Mouse (Mus musculus) T-helper 1 cell (primary cell): ENCODE measurements around the gene Gm20683.

Experiments used
- in situ Hi-C: fragments of 300-600 bp; cut with MboI, MseI; formaldehyde crosslinking; loops from one replicate; pipeline ENCODE4 v1.15.1; 2025; ENCODE audit warnings: high pct_unique_total_duplicates

Gene Gm20683

GRCm38 (mm10) chr17:25842509-25842908 lies 946 bp upstream of the Gm20683 start:
- in situ Hi-C loops, result no loop called here

- in situ Hi-C loops, result no loop called here
These were observed 1.0 kb downstream of the Gm20683 start for GRCm38 (mm10) chr17:25840519-25840918.

GRCm38 (mm10) chr17:25839455-25840235 lies 1.9 kb downstream of the Gm20683 start:
- in situ Hi-C loops, result loop anchor here (10.0 kb wide), 1 partner anchor 825 kb away; the partner anchor contains the start of genes Cramp1l and Ift140

- in situ Hi-C loops, result loop anchor here (10.0 kb wide), 1 partner anchor 824 kb away; the partner anchor contains the start of genes Cramp1l and Ift140
These were observed 2.7 kb downstream of the Gm20683 start for GRCm38 (mm10) chr17:25838904-25839303.

- in situ Hi-C loops, result loop anchor here (10.0 kb wide), 1 partner anchor 823 kb away; the partner anchor contains the start of genes Cramp1l and Ift140
These were observed 4.0 kb downstream of the Gm20683 start for GRCm38 (mm10) chr17:25837533-25837932.

- in situ Hi-C loops, result loop anchor here (10.0 kb wide), 1 partner anchor 822 kb away; the partner anchor contains the start of genes Cramp1l and Ift140
These were observed 4.5 kb downstream of the Gm20683 start, which contains the start of gene Rhbdl1 for GRCm38 (mm10) chr17:25837076-25837410. Gene Rhbdl1, minus strand, starts transcription at chr17:25837295.

GRCm38 (mm10) chr17:25836397-25837075 lies 5.0 kb downstream of the Gm20683 start:
- in situ Hi-C loops, result loop anchor here (10.0 kb wide), 1 partner anchor 822 kb away; the partner anchor contains the start of genes Cramp1l and Ift140

GRCm38 (mm10) chr17:25835816-25836215 lies 5.7 kb downstream of the Gm20683 start:
- in situ Hi-C loops, result loop anchor here (10.0 kb wide), 1 partner anchor 821 kb away; the partner anchor contains the start of genes Cramp1l and Ift140

- in situ Hi-C loops, result loop anchor here (10.0 kb wide), 1 partner anchor 820 kb away; the partner anchor contains the start of genes Cramp1l and Ift140
These were observed 6.3 kb downstream of the Gm20683 start for GRCm38 (mm10) chr17:25835301-25835700.

- in situ Hi-C loops, result loop anchor here (10.0 kb wide), 1 partner anchor 820 kb away; the partner anchor contains the start of genes Cramp1l and Ift140
These were observed 6.9 kb downstream of the Gm20683 start for GRCm38 (mm10) chr17:25834595-25835222.

- in situ Hi-C loops, result loop anchor here (10.0 kb wide), 1 partner anchor 819 kb away; the partner anchor contains the start of genes Cramp1l and Ift140
These were observed 7.5 kb downstream of the Gm20683 start for GRCm38 (mm10) chr17:25833961-25834594.

- in situ Hi-C loops, result loop anchor here (10.0 kb wide), 1 partner anchor 818 kb away; the partner anchor contains the start of genes Cramp1l and Ift140
These were observed 8.3 kb downstream of the Gm20683 start, which contains the start of gene Stub1 for GRCm38 (mm10) chr17:25833291-25833663. Gene Stub1, minus strand, starts transcription at chr17:25833404.

GRCm38 (mm10) chr17:25832436-25833290 lies 8.9 kb downstream of the Gm20683 start:
- in situ Hi-C loops, result loop anchor here (10.0 kb wide), 1 partner anchor 818 kb away; the partner anchor contains the start of genes Cramp1l and Ift140

GRCm38 (mm10) chr17:25831451-25832281 lies 9.9 kb downstream of the Gm20683 start:
- in situ Hi-C loops, result loop anchor here (10.0 kb wide), 1 partner anchor 817 kb away; the partner anchor contains the start of genes Cramp1l and Ift140

- in situ Hi-C loops, result loop anchor here (10.0 kb wide), 1 partner anchor 816 kb away; the partner anchor contains the start of genes Cramp1l and Ift140
These were observed 10.6 kb downstream of the Gm20683 start for GRCm38 (mm10) chr17:25830806-25831431.

GRCm38 (mm10) chr17:25830200-25830753 lies 11.3 kb downstream of the Gm20683 start:
- in situ Hi-C loops, result loop anchor here (10.0 kb wide), 1 partner anchor 815 kb away; the partner anchor contains the start of genes Cramp1l and Ift140

- in situ Hi-C loops, result loop anchor here (10.0 kb wide), 1 partner anchor 815 kb away; the partner anchor contains the start of genes Cramp1l and Ift140
These were observed 12.0 kb downstream of the Gm20683 start for GRCm38 (mm10) chr17:25829558-25830017.
